Mouse (Mus musculus) right cerebral cortex, adult 18-20 months (tissue): ENCODE results near the gene Nod2.
A peak's percentile ranks its signal among the peaks of the same experiment; 100 is the strongest.

Source experiments
- DNase-seq: peaks from one replicate; pipeline ENCODE4 v3.0.0; 2022; ENCODE audit warnings: mixed read lengths

The Nod2 gene

DNA sequence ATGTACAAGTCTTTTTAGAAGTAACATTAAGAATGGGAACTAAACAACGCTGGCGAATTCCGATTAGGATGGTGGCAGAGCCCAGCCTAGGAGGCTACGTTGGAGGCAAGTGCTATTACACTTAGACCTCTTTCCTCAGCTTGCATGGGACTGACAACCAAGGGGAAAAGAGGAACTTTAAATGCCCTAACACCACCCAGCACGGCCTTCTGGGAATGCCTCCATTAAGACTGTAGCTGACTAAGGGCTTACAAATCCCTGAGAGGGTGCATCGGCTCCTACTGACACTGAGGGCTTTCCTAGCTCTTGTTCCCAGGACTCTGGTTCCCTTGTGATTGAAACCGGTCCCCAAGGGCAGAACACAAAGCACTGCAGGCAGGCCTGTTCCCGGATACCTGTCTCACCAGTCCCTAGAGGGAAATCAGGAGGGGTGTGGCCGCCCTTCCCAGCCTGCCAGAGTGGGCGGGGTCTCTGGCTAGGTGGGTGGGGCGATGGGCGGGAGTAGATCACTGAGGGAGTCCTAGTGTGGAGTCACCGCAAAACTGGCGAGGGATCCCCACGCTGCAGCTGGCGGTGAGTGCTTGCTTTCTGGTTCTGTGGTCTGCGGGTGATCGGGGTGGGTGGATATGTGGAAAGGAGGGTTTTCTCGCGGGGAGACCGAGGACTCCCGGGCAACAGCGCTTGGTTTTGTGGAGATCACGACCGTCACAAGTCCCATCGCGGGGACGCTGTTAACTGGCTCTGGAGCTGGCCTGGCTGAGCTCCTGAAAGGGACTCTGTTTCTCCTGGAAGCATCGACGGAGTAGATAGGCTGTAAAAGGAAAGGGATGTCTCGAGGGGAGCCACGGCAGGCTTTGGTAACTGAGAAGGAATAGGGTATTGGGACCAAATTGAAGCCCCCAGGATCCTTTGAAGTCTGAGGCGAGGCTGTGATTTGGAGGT, at the start of gene Nod2:
Gene Nod2 (plus strand): TSS at position 479 of the 942 bp plus-strand sequence.
- peak; percentile 53 for DNase-seq

- no peak for DNase-seq
Observed at GRCm38 (mm10) chr8:88598578-88598977, 48.5 kb upstream of the Nod2 start.

DNA sequence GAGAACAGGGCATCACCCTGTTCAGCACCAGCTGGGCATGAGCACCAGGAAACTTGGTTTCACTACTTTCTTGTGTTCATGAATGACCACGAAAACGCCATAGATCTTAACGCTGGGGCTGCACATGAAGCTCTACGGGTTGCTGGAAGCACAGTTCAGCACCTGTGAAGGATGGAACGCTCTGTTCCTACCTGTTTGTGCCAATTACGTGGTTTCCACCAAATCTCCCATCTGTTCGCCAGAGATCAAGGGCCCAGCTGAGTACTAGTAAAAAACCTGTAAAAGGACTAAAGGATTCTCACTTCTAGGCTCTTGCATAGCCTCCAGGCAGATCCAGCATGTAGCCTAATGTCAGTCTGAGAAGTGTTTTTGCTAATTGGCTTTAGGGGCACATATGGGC, 47.6 kb upstream of the Nod2 start:
- DNase-seq, result no peak

GRCm38 (mm10) chr8:88603446-88603989, 43.6 kb upstream of the Nod2 start:
- DNase-seq, result no peak

- DNase-seq, result peak; percentile 33
Observed at GRCm38 (mm10) chr8:88604065-88605038, 42.8 kb upstream of the Nod2 start.

DNA sequence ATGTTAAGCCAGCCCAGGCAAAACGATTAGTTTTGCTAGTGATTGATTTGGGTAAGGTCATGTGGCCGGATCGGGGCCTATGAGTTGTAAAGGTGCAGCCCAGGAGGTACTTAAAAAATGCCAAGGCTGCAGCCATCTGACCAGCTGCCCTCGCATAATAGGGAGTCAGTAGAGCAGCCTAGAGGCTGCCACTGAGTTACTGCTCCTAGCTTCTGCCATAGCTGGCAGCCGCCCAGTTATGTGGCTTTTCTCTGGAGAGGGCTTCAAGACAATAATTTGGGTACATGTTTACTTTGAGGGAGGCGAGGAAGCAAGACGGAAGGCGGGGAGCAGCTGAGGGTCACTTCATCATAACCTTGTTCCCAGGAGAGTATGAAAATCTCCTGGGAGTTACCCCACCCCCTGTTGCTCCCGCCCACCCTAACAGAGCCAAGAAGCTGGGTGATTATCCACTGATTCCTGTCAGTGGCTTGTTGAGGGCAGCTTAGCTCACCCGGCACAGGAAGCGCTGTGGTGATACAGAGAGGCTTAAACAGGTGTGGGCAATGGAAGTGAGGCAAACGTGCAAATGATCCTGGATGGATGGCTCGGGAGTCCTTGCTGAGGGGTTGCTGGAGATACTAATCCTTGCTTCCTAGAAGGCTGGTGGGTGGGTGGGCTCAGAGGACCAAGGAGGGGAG, 41.6 kb upstream of the Nod2 start:
- DNase-seq, result no peak

DNA sequence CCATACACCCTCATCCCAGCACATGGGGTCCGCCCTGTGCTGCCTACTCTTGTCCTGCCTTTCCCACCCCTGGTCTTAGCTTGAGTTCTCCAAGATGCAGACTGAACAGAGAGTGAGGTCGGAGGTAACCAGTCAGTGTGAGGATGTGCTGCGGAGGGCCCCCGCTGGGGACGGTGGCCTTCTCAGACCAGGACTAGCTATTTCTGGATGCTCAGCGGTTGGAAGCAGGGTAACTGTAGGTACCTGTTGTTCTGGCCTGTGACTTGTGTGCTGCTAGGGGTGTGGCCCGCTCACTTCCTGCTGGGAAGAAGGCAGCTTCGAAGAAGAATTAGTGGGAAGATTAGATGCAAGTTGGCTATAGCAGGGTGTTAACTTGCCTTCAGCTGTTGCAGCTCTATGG, 38.1 kb upstream of the Nod2 start:
- DNase-seq, result no peak

DNA sequence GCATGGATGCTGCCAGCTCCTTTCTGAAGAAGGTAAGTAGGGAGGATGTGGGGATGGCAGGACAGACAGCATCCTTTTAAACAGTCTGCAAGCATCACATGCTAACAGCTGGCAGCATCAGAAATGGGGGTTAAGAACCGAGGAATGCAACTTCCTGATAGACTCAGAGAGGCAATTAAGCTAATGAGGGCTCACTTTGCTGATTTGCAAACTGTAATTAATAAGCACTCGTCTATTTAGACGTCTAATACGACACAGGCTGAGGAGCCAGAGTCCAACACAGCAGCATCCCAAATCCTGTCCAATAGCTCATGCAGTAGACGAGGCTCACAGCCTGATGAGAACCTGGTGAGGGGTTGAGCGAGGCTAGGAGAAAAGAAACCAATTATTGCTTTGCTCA, 36.8 kb upstream of the Nod2 start:
- no peak for DNase-seq

GRCm38 (mm10) chr8:88614981-88615380, 32.1 kb upstream of the Nod2 start:
- no peak for DNase-seq

DNA sequence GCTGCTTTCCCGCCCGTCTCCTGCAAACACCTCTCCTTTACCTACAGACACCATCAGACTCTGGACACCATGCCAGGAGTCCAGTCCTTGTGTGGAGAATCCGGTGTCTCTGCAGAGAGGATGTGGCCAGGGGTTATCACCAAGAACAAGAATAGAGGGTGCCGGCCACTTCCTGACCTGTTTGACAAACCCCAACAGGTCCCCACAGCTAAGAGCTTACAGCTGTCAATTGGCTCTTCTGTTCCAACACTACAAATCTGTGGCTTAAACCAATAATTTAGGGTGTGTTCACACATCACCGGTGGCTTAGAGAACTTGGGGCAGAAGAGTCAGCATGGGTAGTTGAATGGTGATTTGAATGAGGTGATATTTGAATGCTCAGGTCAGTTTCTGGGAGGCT, 28.5 kb upstream of the Nod2 start:
- DNase-seq, result no peak

DNA sequence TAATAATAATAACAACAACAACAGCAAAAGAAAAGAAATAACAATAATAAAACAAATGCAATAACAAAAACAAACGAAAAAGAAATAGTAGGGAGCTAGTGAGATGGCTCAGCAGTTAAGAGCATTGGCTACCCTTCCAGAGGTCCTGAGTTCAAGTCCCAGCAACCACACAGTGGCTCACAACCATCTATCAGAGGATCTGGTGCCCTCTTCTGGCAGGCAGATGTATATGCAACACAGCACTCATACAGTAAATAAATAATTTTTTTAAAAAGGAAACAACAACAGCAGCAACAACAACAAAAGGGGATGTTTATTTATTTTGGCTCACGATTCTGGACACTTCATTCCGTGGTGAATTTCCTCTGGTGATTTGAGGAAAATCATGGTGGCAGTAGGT, 27.6 kb upstream of the Nod2 start:
- DNase-seq, result no peak

DNA sequence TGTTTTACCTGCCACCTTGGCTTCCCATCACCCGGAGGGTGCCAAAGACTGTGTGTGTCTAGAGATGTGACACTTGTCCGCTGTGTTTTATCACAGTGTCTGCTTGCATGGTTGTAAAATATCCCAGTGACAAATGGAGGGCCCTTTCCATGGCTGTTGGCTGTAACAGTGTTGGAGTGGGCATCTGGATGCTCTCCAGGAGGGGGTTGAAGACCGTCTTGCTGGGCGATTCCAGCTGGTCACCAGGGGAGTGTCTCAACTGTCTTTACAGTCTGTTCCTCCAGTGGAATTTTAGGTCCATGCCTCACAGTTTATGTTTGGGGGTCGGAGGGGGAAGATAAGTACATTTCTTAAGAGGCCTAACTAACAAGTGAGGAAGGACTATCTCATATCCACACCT, 26.2 kb upstream of the Nod2 start:
- DNase-seq, result no peak

- peak; percentile 63 for DNase-seq
Observed at GRCm38 (mm10) chr8:88621408-88621807, 25.7 kb upstream of the Nod2 start.

DNA sequence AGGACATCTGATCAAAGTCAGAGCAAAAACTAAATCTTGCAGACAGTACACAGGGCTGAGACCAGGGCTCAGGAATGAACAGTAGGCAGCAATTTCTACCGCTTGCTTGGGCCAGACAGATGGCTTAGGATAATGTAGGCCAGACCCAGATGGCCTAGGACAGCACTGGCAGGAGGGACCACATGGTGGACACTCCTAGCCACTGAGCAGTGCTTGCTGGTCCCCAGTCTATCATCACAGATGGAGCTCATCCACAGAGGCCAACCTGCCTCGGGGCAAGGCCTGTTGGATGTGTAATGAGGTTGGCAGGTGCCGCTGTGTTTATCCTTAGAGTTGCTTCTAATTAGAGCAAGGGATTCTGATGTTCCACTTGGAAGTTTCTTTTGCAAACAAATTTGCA, 23.8 kb upstream of the Nod2 start:
- no peak for DNase-seq

- no peak for DNase-seq
Observed at GRCm38 (mm10) chr8:88624276-88624675, 22.8 kb upstream of the Nod2 start.

GRCm38 (mm10) chr8:88626433-88626832, 20.7 kb upstream of the Nod2 start:
- DNase-seq, result no peak

GRCm38 (mm10) chr8:88626940-88627264, 20.2 kb upstream of the Nod2 start:
- DNase-seq, result no peak

GRCm38 (mm10) chr8:88627265-88627991, 19.7 kb upstream of the Nod2 start:
- peak; percentile 89 for DNase-seq

DNA sequence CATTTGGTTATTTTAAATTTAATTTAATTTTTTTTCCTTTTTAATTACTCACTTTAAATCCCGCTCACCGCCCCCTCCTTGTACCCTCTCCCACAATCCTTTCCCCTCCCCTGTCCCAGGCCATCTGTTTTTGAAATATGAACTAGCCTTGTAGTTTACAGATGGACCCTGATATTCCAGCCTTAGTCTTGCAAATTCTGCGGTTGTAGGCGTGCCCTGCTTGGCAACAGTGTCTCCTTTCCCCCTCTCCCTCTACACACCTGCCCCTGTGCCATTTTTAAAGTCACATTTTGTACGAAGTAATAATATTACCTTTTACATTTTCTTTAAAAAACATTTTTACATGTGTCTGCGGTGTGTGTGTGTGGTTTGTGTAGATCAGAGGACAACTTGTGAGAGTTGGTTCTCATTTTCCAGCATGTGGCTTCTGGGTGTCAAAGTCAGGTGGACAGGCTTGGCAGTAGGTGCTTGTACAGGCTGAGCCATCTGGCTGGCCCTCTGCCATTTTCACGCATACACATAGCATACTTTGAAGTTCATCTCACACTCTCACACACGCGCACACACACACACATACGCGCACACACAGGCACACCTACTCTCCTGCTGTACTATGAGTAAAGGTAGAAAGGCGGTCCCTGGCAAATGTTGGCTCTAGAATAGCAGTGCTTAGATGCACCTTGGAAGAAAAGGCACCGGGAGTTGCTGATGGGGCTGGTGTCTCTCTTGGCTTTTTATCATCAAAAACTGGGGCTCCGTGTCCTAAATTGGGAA, 18.9 kb upstream of the Nod2 start:
- DNase-seq, result no peak

DNA sequence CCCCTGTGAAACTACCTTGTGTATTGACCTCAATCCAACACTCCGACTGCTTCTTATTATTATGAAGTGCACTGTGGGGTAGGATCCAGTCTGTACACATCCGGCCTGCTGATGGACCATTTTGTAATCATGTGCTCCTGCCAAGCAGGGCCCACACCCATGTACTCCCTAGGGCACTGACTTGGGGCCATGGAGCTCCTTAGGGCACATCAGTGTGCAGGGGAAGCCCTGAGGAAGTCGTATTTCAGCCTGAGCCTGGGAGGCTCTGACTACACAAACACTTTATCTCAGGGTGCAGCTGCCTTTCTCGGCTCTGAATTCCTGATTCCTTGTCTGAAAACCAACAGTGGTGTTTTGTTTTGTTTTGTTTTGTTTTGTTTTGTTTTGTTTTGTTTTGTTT, 16.9 kb upstream of the Nod2 start:
- DNase-seq, result no peak

- peak; percentile 52 for DNase-seq
Observed at GRCm38 (mm10) chr8:88631081-88631480, 16.0 kb upstream of the Nod2 start.
